Mouse (Mus musculus): ENCODE measurements around the gene Vmn1r26. TPM values are rescaled to one million over a fixed set of nuclear protein-coding genes. Genes with fewer than 3 reads are reported as not detected.
"Not testable (repeated sequence)": the region's sequence is repeated elsewhere in the genome, so short reads cannot be mapped to it uniquely, and the experiment has no call there.

Gene Vmn1r26
- total RNA-seq (2015; ENCODE audit: low replicate concordance) (not detected in 2 replicates), total RNA-seq (2017; ENCODE audit: low replicate concordance) (not detected in 2 replicates)

DNA sequence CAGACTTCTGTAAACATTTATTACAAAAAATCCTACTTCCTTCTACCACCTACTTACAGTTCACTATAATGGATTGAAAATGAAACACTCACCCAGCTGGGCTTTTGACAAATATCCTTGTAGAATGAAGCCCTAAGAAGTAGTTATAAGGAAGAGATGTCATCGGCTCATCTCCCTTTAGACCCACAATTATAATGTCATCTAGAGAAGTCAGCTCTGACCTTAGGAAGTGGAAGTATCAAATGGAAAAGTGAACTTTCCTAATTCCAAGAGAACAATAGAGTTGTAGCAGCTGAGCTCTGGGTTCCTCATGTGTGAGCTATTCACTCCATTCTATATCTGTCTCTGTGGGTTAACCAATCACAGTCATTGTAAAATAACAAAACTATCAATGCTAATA, at the start of gene Vmn1r26:
Gene Vmn1r26, minus strand, starts transcription at position 101 of the 400 bp plus-strand sequence.
- no peak for ATAC-seq (replicated peaks; ENCODE audit: low FRiP score, poor library complexity, severe bottlenecking)

DNA sequence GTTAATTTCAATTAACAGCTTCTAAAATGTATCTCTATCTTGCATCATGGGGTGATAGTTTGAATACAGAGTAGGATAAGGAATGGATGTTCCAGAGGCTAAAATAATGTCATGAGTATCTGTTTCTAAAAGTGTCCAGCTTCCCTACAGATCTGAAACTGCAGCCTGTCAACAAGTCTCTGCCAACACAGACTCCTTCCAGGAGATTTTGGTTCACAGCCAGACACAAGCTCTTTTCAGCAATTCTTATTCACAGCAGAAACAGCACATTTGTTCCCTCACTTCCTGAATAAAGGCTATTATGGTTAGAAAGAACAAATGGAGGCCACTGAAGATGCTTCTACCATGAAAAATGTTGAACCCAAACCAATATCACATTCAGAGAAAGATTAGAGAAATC, 29.1 kb upstream of the Vmn1r26 start:
- ATAC-seq (replicated peaks; ENCODE audit: low FRiP score, poor library complexity, severe bottlenecking), result no peak

DNA sequence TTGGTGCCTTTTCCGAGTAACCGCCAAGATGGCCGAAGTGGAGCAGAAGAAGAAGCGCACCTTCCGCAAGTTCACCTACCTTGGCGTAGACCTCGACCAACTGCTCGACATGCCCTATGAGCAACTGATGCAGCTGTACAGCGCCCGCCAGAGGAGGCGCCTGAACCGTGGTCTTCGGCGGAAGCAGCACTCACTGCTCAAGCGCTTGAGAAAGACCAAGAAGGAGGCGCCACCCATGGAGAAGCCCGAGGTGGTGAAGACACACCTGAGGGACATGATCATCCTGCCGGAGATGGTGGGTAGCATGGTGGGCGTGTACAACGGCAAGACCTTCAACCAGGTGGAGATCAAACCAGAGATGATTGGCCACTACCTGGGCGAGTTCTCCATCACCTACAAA, 2.5 kb upstream of the Vmn1r26 start:
- not testable (repeated sequence) for ATAC-seq (replicated peaks; ENCODE audit: low FRiP score, poor library complexity, severe bottlenecking)

DNA sequence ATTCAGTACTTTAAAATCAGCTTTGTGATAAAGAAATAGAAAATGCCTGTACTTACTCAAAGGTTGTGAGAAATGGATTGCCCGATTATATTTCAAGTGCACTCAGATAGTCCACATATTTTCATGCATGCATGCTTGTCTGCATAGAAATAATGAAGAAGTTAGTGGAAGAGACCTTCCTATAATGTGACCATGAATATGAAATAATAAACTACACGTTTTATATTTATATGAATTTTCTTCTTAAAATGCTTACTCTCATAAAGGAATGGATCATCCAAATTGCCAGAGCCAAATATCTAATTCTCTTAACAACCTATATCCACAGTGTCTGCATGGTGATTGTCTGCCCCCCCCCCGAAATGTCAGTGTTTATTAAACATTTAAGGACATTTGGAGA, 34.2 kb downstream of the Vmn1r26 start, which contains the start of gene Vmn1r25:
Gene Vmn1r25, minus strand, starts transcription at position 101 of the 400 bp plus-strand sequence.
- ATAC-seq (replicated peaks; ENCODE audit: low FRiP score, poor library complexity, severe bottlenecking), result no peak

DNA sequence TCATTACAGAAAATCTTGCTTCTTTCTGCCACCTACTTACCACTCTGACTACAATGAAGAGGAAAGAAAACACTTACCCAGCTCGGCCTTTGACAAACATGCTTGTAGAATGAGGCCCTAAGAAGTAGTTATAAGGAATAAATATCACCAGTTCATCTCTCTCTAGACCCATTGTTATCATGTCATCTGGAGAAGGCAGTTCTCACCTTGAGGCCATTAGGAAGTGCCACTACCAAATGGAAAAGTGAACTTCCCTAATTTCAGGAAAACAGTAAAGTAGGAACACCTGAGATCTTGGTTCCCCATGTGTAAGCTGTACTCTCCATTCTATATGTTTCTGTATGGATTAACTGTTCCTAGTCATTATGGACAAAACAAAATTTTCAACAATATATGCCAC, 53.6 kb downstream of the Vmn1r26 start, which contains the start of gene Vmn1r24:
Gene Vmn1r24, minus strand, starts transcription at position 101 of the 400 bp plus-strand sequence.
- not testable (repeated sequence) for ATAC-seq (replicated peaks; ENCODE audit: low FRiP score, poor library complexity, severe bottlenecking)

Other genes starting within 250 kb of the Vmn1r26 start
- 256 and 266 TPM in 2 replicates for gene Vopp1, start 190.0 kb downstream of the Vmn1r26 start, total RNA-seq (2015; ENCODE audit: low replicate concordance)
- gene Vopp1, start 190.0 kb downstream of the Vmn1r26 start, total RNA-seq (2017; ENCODE audit: low replicate concordance), result 264 and 267 TPM in 2 replicates
- gene Vmn1r21, start 164.8 kb downstream of the Vmn1r26 start, total RNA-seq (2015; ENCODE audit: low replicate concordance), result not detected in 2 replicates
- gene Vmn1r21, start 164.8 kb downstream of the Vmn1r26 start, total RNA-seq (2017; ENCODE audit: low replicate concordance), result not detected in 2 replicates
- not detected in 2 replicates for gene Vmn1r22, start 107.1 kb downstream of the Vmn1r26 start, total RNA-seq (2015; ENCODE audit: low replicate concordance)
- not detected in 2 replicates for gene Vmn1r22, start 107.1 kb downstream of the Vmn1r26 start, total RNA-seq (2017; ENCODE audit: low replicate concordance)
- gene Vmn1r23, start 88.3 kb downstream of the Vmn1r26 start, total RNA-seq (2015; ENCODE audit: low replicate concordance), result not detected in 2 replicates
- not detected in 2 replicates for gene Vmn1r23, start 88.3 kb downstream of the Vmn1r26 start, total RNA-seq (2017; ENCODE audit: low replicate concordance)
- not detected in 2 replicates for gene Vmn1r24, start 53.7 kb downstream of the Vmn1r26 start, total RNA-seq (2015; ENCODE audit: low replicate concordance)
- gene Vmn1r24, start 53.7 kb downstream of the Vmn1r26 start, total RNA-seq (2017; ENCODE audit: low replicate concordance), result not detected in 2 replicates
- not detected in 2 replicates for gene Vmn1r25, start 34.3 kb downstream of the Vmn1r26 start, total RNA-seq (2015; ENCODE audit: low replicate concordance)
- gene Vmn1r25, start 34.3 kb downstream of the Vmn1r26 start, total RNA-seq (2017; ENCODE audit: low replicate concordance), result not detected in 2 replicates
- not detected in 2 replicates for gene Vmn1r27, start 203.7 kb upstream of the Vmn1r26 start, total RNA-seq (2015; ENCODE audit: low replicate concordance)
- gene Vmn1r27, start 203.7 kb upstream of the Vmn1r26 start, total RNA-seq (2017; ENCODE audit: low replicate concordance), result not detected in 2 replicates
- not detected in 2 replicates for gene Vmn1r28, start 246.9 kb upstream of the Vmn1r26 start, total RNA-seq (2015; ENCODE audit: low replicate concordance)
- gene Vmn1r28, start 246.9 kb upstream of the Vmn1r26 start, total RNA-seq (2017; ENCODE audit: low replicate concordance), result not detected in 2 replicates

All from erythroid progenitor cell, adult 5-6 weeks (primary cell).